Comparison of ENCODE assay signal across 33 mouse cellular contexts in genomic region chr3:21485454-21485853, GRCm38 (mm10).
"Had no signal": no experiment of that assay in that cellular context is flagged by ENCODE, and none has a peak within 500 bp of the region (broad histone marks: within the 10 kb centered on the region; RNA-seq: fewer than 3 reads in every experiment).

No protein-coding gene starts in this region.

- H3K4me3 ChIP-seq: heart, embryonic 10.5 days; heart, embryonic 12.5 days; heart, embryonic 13.5 days; heart, embryonic 15.5 days; hindbrain, embryonic 10.5 days; hindbrain, embryonic 12.5 days; hindbrain, embryonic 13.5 days; hindbrain, embryonic 15.5 days; intestine, embryonic 15.5 days; kidney, embryonic 15.5 days; layer of hippocampus, adult 2 months had no signal

- H3K27me3 ChIP-seq: heart, embryonic 12.5 days; heart, embryonic 13.5 days; heart, embryonic 15.5 days; hindbrain, embryonic 12.5 days; hindbrain, embryonic 13.5 days; hindbrain, embryonic 15.5 days; intestine, embryonic 15.5 days; kidney, embryonic 15.5 days had no signal

- ATAC-seq: hindbrain, embryonic 16.5 days; hindbrain, postnatal 0 days; inflammation-experienced regulatory T-cells, adult 6 months; intestine, embryonic 15.5 days; intestine, embryonic 16.5 days; intestine, postnatal 0 days had no signal

- DNase-seq: heart, postnatal 10 days; heart, postnatal 14 days; heart, postnatal 36 days; heart, postnatal 4 days; kidney, adult 11 months; kidney, adult 2 months; kidney, adult 8-10 months; kidney, adult 9 months; kidney, postnatal 10 days; kidney, postnatal 14 days; kidney, postnatal 25 days; kidney, postnatal 36 days; kidney, postnatal 4 days; layer of hippocampus, adult 9-11 months; layer of hippocampus, postnatal 36 days had no signal

- H3K27ac ChIP-seq: heart, embryonic 10.5 days; heart, embryonic 13.5 days; heart, embryonic 15.5 days; hindbrain, embryonic 10.5 days; hindbrain, embryonic 12.5 days; hindbrain, embryonic 13.5 days; hindbrain, embryonic 14.5 days; hindbrain, embryonic 15.5 days; hindbrain, postnatal 0 days; intestine, embryonic 15.5 days; kidney, embryonic 15.5 days; kidney, postnatal 0 days; layer of hippocampus, adult 2 months had no signal
